Mouse (Mus musculus) neural tube, embryonic 12.5 days (tissue): ENCODE data around the gene Mospd3. TPM values are rescaled to one million over a fixed set of nuclear protein-coding genes. Genes with fewer than 3 reads are reported as not detected.

Source experiments
- ATAC-seq: fragments of 200-750 bp; cut with Nextera tagmentation; 2 replicates; pipeline ENCODE4 v1.8.0; 2017; ENCODE audit warnings: low read depth, mild to moderate bottlenecking, moderate TSS enrichment, moderate library complexity; ENCODE audit not compliant: low FRiP score
- H3K27ac ChIP-seq: fragments of 300-500 bp; sonication (generic); 2 replicates; pipeline ENCODE4 v1.5.1; 2016
- H3K27me3 ChIP-seq: fragments of 300-500 bp; sonication (generic); replicated peaks from 2 replicates; pipeline ENCODE4 v1.6.1; 2016; ENCODE audit warnings: mild to moderate bottlenecking
- H3K36me3 ChIP-seq: fragments of 300-500 bp; sonication (generic); 2 replicates; pipeline ENCODE4 v1.6.1; 2016; ENCODE audit warnings: mild to moderate bottlenecking
- H3K4me1 ChIP-seq: fragments of 300-500 bp; sonication (generic); 2 replicates; pipeline ENCODE4 v1.6.1; 2016
- H3K4me2 ChIP-seq: fragments of 300-500 bp; sonication (generic); replicated peaks from 2 replicates; pipeline ENCODE4 v1.6.1; 2016; ENCODE audit warnings: mild to moderate bottlenecking
- H3K4me3 ChIP-seq: fragments of 300-500 bp; sonication (generic); 2 replicates; pipeline ENCODE4 v1.5.1; 2016
- H3K9ac ChIP-seq: fragments of 300-500 bp; sonication (generic); 2 replicates; pipeline ENCODE4 v1.6.1; 2016; ENCODE audit warnings: mild to moderate bottlenecking
- H3K9me3 ChIP-seq: fragments of 300-500 bp; sonication (generic); 2 replicates; pipeline ENCODE4 v1.6.1; 2016; ENCODE audit warnings: mild to moderate bottlenecking
- WGBS: fragments of 180-500 bp; shearing (Covaris S2); methylation state at CpG from one replicate; pipeline ENCODE4 v1.1.7; 2016; 5-methylcytosine and 5-hydroxymethylcytosine counted together
- polyA plus RNA-seq: library from polyadenylated mRNA; unstranded; fragments of >200 nt; fragmentation: Nextera tagmentation; extraction: Ambion mirVana; gene quantifications from 2 replicates; pipeline ENCODE4 v1.2.1, GENCODE M21; 2016

Gene Mospd3
- polyA plus RNA-seq, 1 experiment from 2014 or later, result 42.1 TPM

GRCm38 (mm10) chr5:137613550-137613949 is 12.7 kb upstream of the Mospd3 start, which contains the start of gene Pcolce:
Gene Pcolce, minus strand, starts transcription at chr5:137613784.
- H3K9me3 ChIP-seq, result no peaks in the 10 kb centered on the region
- H3K9ac ChIP-seq, result no peak within 1 kb of the TSS
- ATAC-seq, result no peak
- peaks cover 26% of the 10 kb centered on the region for H3K4me1 ChIP-seq
- no peaks in the 10 kb centered on the region for H3K36me3 ChIP-seq
- WGBS, result 58% methylated on average over 11 of the region's 11 CpGs
- no peak within 1 kb of the TSS for H3K4me3 ChIP-seq
- H3K27ac ChIP-seq, result no peak within 1 kb of the TSS
- H3K4me2 ChIP-seq, result no peak within 1 kb of the TSS
- H3K27me3 ChIP-seq, result peaks cover 6% of the 10 kb centered on the region; the same call in 1 of the 2 replicates

GRCm38 (mm10) chr5:137613076-137613475 is 12.2 kb upstream of the Mospd3 start:
- Histone ChIP-seq H3K27ac (no peak overlapping the region), H3K9ac (no peak overlapping the region), H3K4me1 (peaks cover 30% of the 10 kb centered on the region), H3K9me3 (no peaks in the 10 kb centered on the region), H3K4me2 (no peak overlapping the region), H3K4me3 (no peak overlapping the region), H3K36me3 (no peaks in the 10 kb centered on the region), H3K27me3 (peaks cover 10% of the 10 kb centered on the region; the same call in 1 of the 2 replicates)
- ATAC-seq, result no peak
- 79% methylated on average over 5 of the region's 5 CpGs for WGBS

- WGBS, result 22% methylated on average over 6 of the region's 6 CpGs
- Histone ChIP-seq H3K9ac (no peak overlapping the region), H3K4me3 (peak overlapping the region; percentile 21; the same call in 1 of the 2 replicates)
Measured at GRCm38 (mm10) chr5:137611245-137611602, 10.4 kb upstream of the Mospd3 start.

DNA sequence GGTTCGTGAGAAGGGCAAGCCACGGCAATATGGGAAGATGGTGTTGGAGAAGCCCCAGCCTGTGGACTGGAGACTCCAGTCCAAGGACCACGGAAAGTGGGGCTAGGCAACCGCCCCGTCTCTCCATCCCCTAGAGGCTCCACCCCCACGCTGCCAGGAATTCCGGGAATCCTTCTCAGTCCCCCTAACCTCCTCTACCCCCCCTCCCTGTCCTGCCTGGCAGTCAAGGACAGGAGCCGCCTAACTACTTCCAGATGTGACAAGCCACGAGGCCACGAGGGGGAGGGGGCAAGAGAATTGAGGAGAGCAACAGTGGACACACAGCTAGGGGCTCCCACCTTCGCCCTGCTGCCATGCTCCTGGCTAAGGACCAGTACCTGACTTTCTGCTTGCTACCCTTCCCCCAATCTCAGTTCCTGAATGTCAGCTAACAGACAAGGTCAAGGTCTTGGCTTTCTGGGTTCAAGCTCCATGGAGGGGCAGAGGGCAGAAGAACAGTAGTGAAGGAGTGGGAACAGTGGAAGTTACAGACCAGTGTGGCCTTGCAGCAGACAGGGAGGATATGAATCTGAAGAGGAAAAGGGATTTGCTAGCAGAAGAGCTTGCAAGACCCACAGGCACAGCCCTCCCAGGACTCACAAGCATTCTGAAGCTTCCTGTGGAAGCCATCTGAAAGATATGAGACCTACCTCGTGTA is 9.8 kb upstream of the Mospd3 start:
- Histone ChIP-seq H3K4me1 (peaks cover 34% of the 10 kb centered on the region), H3K27ac (peak overlapping the region; percentile 2), H3K9me3 (no peaks in the 10 kb centered on the region), H3K4me3 (peak overlapping the region; percentile 21), H3K36me3 (0 out of 2 replicates have a peak, but pooled peaks cover 3% of the 10 kb centered on the region), H3K27me3 (peaks cover 20% of the 10 kb centered on the region; the same call in 1 of the 2 replicates), H3K9ac (no peak overlapping the region), H3K4me2 (peak overlapping the region; percentile 39)
- no peak for ATAC-seq
- WGBS, result 15% methylated on average over 12 of the region's 12 CpGs

More at GRCm38 (mm10) chr5:137611245-137611602, 10.4 kb upstream of the Mospd3 start:
- Histone ChIP-seq H3K27me3 (peaks cover 20% of the 10 kb centered on the region; the same call in 1 of the 2 replicates), H3K36me3 (0 out of 2 replicates have a peak, but pooled peaks cover under 1% of the 10 kb centered on the region), H3K4me1 (peaks cover 34% of the 10 kb centered on the region), H3K4me2 (peak overlapping the region; percentile 39), H3K27ac (peak overlapping the region; percentile 2; the same call in 1 of the 2 replicates), H3K9me3 (no peaks in the 10 kb centered on the region)
- no peak for ATAC-seq

DNA sequence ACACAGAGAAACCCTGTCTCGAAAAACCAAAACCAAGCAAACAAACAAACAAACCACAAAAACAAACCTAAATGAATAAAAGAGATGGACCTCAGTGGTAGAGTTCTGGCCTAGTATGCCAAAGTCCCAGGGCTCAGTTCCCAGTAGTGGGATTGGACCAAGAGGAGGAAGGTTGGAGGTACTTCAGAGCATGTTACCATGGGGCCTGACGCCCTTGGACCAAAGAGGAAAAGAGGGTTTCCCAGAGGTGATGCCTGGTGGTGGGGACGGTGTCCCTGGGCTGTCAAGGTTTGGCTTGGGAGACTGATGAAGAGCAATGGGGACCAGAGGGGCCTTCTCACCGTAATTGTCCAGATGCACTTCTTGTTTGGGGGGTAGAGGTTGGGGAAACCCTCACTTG is 9.2 kb upstream of the Mospd3 start:
- Histone ChIP-seq H3K4me1 (peaks cover 34% of the 10 kb centered on the region), H3K36me3 (0 out of 2 replicates have a peak, but pooled peaks cover 3% of the 10 kb centered on the region), H3K27ac (no peak overlapping the region), H3K4me3 (peak overlapping the region; percentile 21; the same call in 1 of the 2 replicates), H3K9me3 (no peaks in the 10 kb centered on the region), H3K27me3 (peaks cover 20% of the 10 kb centered on the region; the same call in 1 of the 2 replicates), H3K9ac (no peak overlapping the region), H3K4me2 (peak overlapping the region; percentile 39)
- 76% methylated on average over 4 of the region's 4 CpGs for WGBS
- ATAC-seq, result no peak

GRCm38 (mm10) chr5:137609292-137609691 is 8.4 kb upstream of the Mospd3 start:
- Histone ChIP-seq H3K9me3 (no peaks in the 10 kb centered on the region), H3K4me1 (peaks cover 34% of the 10 kb centered on the region), H3K27me3 (peaks cover 20% of the 10 kb centered on the region; the same call in 1 of the 2 replicates), H3K9ac (no peak overlapping the region), H3K4me2 (peak overlapping the region; percentile 50; the same call in 1 of the 2 replicates), H3K4me3 (no peak overlapping the region), H3K27ac (no peak overlapping the region), H3K36me3 (0 out of 2 replicates have a peak, but pooled peaks cover 3% of the 10 kb centered on the region)
- WGBS, result 47% methylated on average over 3 of the region's 3 CpGs
- ATAC-seq, result no peak

GRCm38 (mm10) chr5:137608654-137609190 is 7.9 kb upstream of the Mospd3 start:
- Histone ChIP-seq H3K9ac (no peak overlapping the region), H3K4me2 (peak overlapping the region; percentile 50), H3K27me3 (peaks cover 20% of the 10 kb centered on the region; the same call in 1 of the 2 replicates), H3K4me1 (peaks cover 34% of the 10 kb centered on the region), H3K27ac (no peak overlapping the region), H3K9me3 (no peaks in the 10 kb centered on the region), H3K36me3 (0 out of 2 replicates have a peak, but pooled peaks cover 3% of the 10 kb centered on the region), H3K4me3 (no peak overlapping the region)
- WGBS, result 12% methylated on average over 23 of the region's 23 CpGs
- ATAC-seq, result no peak

- Histone ChIP-seq H3K9ac (0 out of 2 replicates have a peak overlapping the region, but pooled peaks have one; percentile 30), H3K27ac (no peak overlapping the region), H3K36me3 (0 out of 2 replicates have a peak, but pooled peaks cover 3% of the 10 kb centered on the region), H3K9me3 (no peaks in the 10 kb centered on the region), H3K4me3 (no peak overlapping the region), H3K4me1 (peaks cover 34% of the 10 kb centered on the region), H3K27me3 (peaks cover 20% of the 10 kb centered on the region; the same call in 1 of the 2 replicates), H3K4me2 (peak overlapping the region; percentile 50)
- ATAC-seq, result no peak
- 12% methylated on average over 26 of the region's 26 CpGs for WGBS
Measured at GRCm38 (mm10) chr5:137607860-137608653, 7.2 kb upstream of the Mospd3 start.

GRCm38 (mm10) chr5:137601365-137601729 is 489 bp upstream of the Mospd3 start:
- ATAC-seq, result no peak
- Histone ChIP-seq H3K4me1 (peaks cover 29% of the 10 kb centered on the region), H3K36me3 (0 out of 2 replicates have a peak, but pooled peaks cover 15% of the 10 kb centered on the region), H3K9ac (peak overlapping the region; percentile 45), H3K4me2 (peak overlapping the region; percentile 91), H3K9me3 (no peaks in the 10 kb centered on the region), H3K27me3 (no peaks in the 10 kb centered on the region), H3K27ac (no peak overlapping the region), H3K4me3 (peak overlapping the region; percentile 64)
- under 1% methylated on average over 22 of the region's 22 CpGs for WGBS

- Histone ChIP-seq H3K9me3 (no peaks in the 10 kb centered on the region), H3K36me3 (0 out of 2 replicates have a peak, but pooled peaks cover 12% of the 10 kb centered on the region), H3K4me2 (peak overlapping the region; percentile 91), H3K9ac (peak overlapping the region; percentile 86), H3K27ac (no peak overlapping the region), H3K4me1 (peaks cover 29% of the 10 kb centered on the region), H3K27me3 (no peaks in the 10 kb centered on the region), H3K4me3 (peak overlapping the region; percentile 64)
- no peak; the same call in 1 of the 2 replicates for ATAC-seq
- WGBS, result 4% methylated on average over 19 of the region's 19 CpGs
Measured at GRCm38 (mm10) chr5:137600281-137600618, 608 bp downstream of the Mospd3 start.

GRCm38 (mm10) chr5:137599600-137599999 is 1.3 kb downstream of the Mospd3 start:
- Histone ChIP-seq H3K36me3 (0 out of 2 replicates have a peak, but pooled peaks cover 12% of the 10 kb centered on the region), H3K27me3 (no peaks in the 10 kb centered on the region), H3K9me3 (no peaks in the 10 kb centered on the region), H3K27ac (no peak overlapping the region), H3K4me3 (peak overlapping the region; percentile 64), H3K4me2 (peak overlapping the region; percentile 91), H3K9ac (peak overlapping the region; percentile 86), H3K4me1 (peaks cover 29% of the 10 kb centered on the region)
- 82% methylated on average over 9 of the region's 9 CpGs for WGBS
- no peak for ATAC-seq
